Mouse (Mus musculus) MEL (cell line): ENCODE results near the gene Nr5a2. TPM values are rescaled to one million over a fixed set of nuclear protein-coding genes. Genes with fewer than 3 reads are reported as not detected.

Source experiments
- DNase-seq: peaks from one replicate; pipeline ENCODE4 v3.0.0; 2011; ENCODE audit warnings: low read depth, low spot score
- H3K27ac ChIP-seq: 2 replicates; pipeline ENCODE4 v1.5.1; 2012; ENCODE audit warnings: low read depth, mild to moderate bottlenecking, control low read depth, low read length, moderate library complexity; ENCODE audit not compliant: control insufficient read depth
- H3K27me3 ChIP-seq, 2 experiments: fragments of 150-350 bp in 1 of 2; sonication (generic) in 1 of 2; 2 replicates each; pipeline ENCODE4 v1.6.1; 2012; ENCODE audit warnings: low read length in 2 of 2, mild to moderate bottlenecking in 2 of 2, improper control_type of control experiment in 1 of 2, moderate library complexity in 1 of 2; ENCODE audit not compliant: insufficient read depth in 2 of 2, control insufficient read depth in 1 of 2
- H3K36me3 ChIP-seq, 2 experiments: 2 replicates each; pipeline ENCODE4 v1.6.1; 2012 to 2014; ENCODE audit warnings: low read length in 2 of 2, improper control_type of control experiment in 1 of 2, inconsistent platforms in 1 of 2, mild to moderate bottlenecking in 1 of 2; ENCODE audit not compliant: insufficient read depth in 2 of 2, control insufficient read depth in 1 of 2
- H3K4me1 ChIP-seq, 2 experiments: fragments of 150-350 bp in 1 of 2; sonication (generic) in 1 of 2; 2 replicates each; pipeline ENCODE4 v1.6.1; 2012; ENCODE audit warnings: low read length in 2 of 2, improper control_type of control experiment in 1 of 2, mild to moderate bottlenecking in 1 of 2; ENCODE audit not compliant: insufficient read depth in 2 of 2, control insufficient read depth in 1 of 2
- H3K4me3 ChIP-seq, 2 experiments: fragments of 150-350 bp in 1 of 2; sonication (generic) in 1 of 2; 2 replicates each; pipeline ENCODE4 v1.5.1; 2012; ENCODE audit warnings: low read depth in 2 of 2, low read length in 2 of 2, mild to moderate bottlenecking in 2 of 2, moderate library complexity in 2 of 2, control low read depth in 1 of 2, improper control_type of control experiment in 1 of 2; ENCODE audit not compliant: control insufficient read depth in 1 of 2, insufficient read depth in 1 of 2
- H3K79me2 ChIP-seq: 2 replicates; pipeline ENCODE4 v1.6.1; 2012; ENCODE audit warnings: mild to moderate bottlenecking, low read length, moderate library complexity; ENCODE audit not compliant: control insufficient read depth, poor library complexity, insufficient read depth
- H3K9ac ChIP-seq: 2 replicates; pipeline ENCODE4 v1.6.1; 2012; ENCODE audit warnings: low read depth, mild to moderate bottlenecking, control low read depth, low read length, moderate library complexity; ENCODE audit not compliant: control insufficient read depth, poor library complexity, severe bottlenecking
- H3K9me3 ChIP-seq: fragments of 150-350 bp; sonication (generic); replicated peaks from 2 replicates; pipeline ENCODE4 v1.6.1; 2012; ENCODE audit warnings: mild to moderate bottlenecking, low read length, improper control_type of control experiment, moderate library complexity; ENCODE audit not compliant: insufficient read depth
- CHD1 ChIP-seq: IDR thresholded peaks from 2 replicates; pipeline ENCODE4 v1.6.1; 2012; ENCODE audit warnings: low read depth, mild to moderate bottlenecking, inconsistent platforms, low read length, improper control_type of control experiment
- E2F4 ChIP-seq: IDR thresholded peaks from 2 replicates; pipeline ENCODE4 v1.6.1; 2011; ENCODE audit warnings: low read depth, low read length, improper control_type of control experiment, borderline replicate concordance
- ETS1 ChIP-seq: IDR thresholded peaks from 2 replicates; pipeline ENCODE4 v1.6.1; 2012; ENCODE audit warnings: low read depth, mild to moderate bottlenecking, inconsistent platforms, low read length, improper control_type of control experiment, moderate library complexity
- HCFC1 ChIP-seq: IDR thresholded peaks from 2 replicates; pipeline ENCODE4 v1.6.1; 2012; ENCODE audit warnings: low read depth, mild to moderate bottlenecking, inconsistent platforms, low read length, improper control_type of control experiment, moderate library complexity
- JUND ChIP-seq: IDR thresholded peaks from 2 replicates; pipeline ENCODE4 v1.6.1; 2011; ENCODE audit warnings: low read depth, mild to moderate bottlenecking, improper control_type of control experiment, low read length
- MAX ChIP-seq: IDR thresholded peaks from 2 replicates; pipeline ENCODE4 v1.6.1; 2011; ENCODE audit warnings: low read length, improper control_type of control experiment
- MAZ ChIP-seq: IDR thresholded peaks from 2 replicates; pipeline ENCODE4 v1.6.1; 2012; ENCODE audit warnings: low read depth, mild to moderate bottlenecking, inconsistent platforms, low read length, improper control_type of control experiment
- MYB ChIP-seq: IDR thresholded peaks from 2 replicates; pipeline ENCODE4 v1.6.1; 2011; ENCODE audit warnings: mild to moderate bottlenecking, low read depth, low read length, improper control_type of control experiment
- USF2 ChIP-seq, 2 experiments: IDR thresholded peaks; 2 replicates each; pipeline ENCODE4 v1.6.1; 2011 to 2012; ENCODE audit warnings: improper control_type of control experiment in 2 of 2, low read length in 2 of 2, borderline replicate concordance in 1 of 2, inconsistent platforms in 1 of 2, low read depth in 1 of 2, mild to moderate bottlenecking in 1 of 2; ENCODE audit not compliant: insufficient read depth in 1 of 2
- ZNF384 ChIP-seq: IDR thresholded peaks from 2 replicates; pipeline ENCODE4 v1.6.1; 2012; ENCODE audit warnings: low read depth, mild to moderate bottlenecking, inconsistent platforms, low read length, improper control_type of control experiment
- polyA plus RNA-seq, 2 experiments: library from polyadenylated mRNA; stranded (reverse) in 1 of 2; unstranded in 1 of 2; fragments of >175 nt in 1 of 2; fragments of >200 nt in 1 of 2; gene quantifications; 2 replicates each; pipeline versions ENCODE4 v1.2.1 to v1.2.4; 2012; ENCODE audit warnings: low replicate concordance in 2 of 2, low read depth in 1 of 2; ENCODE audit not compliant: insufficient read length in 2 of 2, insufficient read depth in 1 of 2, missing spikeins in 1 of 2
- total RNA-seq: library from RNA; depleted of rRNA; stranded (reverse); fragments of 300-350 nt; gene quantifications from 2 replicates; pipeline ENCODE4 v1.2.3, GENCODE M21; 2012

Gene Nr5a2
- total and polyA plus RNA-seq, 3 experiments: 0.03 to 0.39 TPM; not detected in 1

GRCm38 (mm10) chr1:136951155-136951650 lies 9.0 kb downstream of the Nr5a2 start:
- Histone ChIP-seq H3K27ac (no peak overlapping the region), H3K9ac (no peak overlapping the region), H3K79me2 (no peaks in the 10 kb centered on the region), H3K9me3 (no peaks in the 10 kb centered on the region), H3K27me3 (no peaks in the 10 kb centered on the region), H3K36me3 (no peaks in the 10 kb centered on the region), H3K4me1 (no peaks in the 10 kb centered on the region), H3K4me3 (no peak overlapping the region)
- TF ChIP-seq CHD1 (no peak), JUND (no peak), E2F4 (no peak)
- DNase-seq: no peak

- H3K27ac ChIP-seq: no peak overlapping the region
- H3K36me3 ChIP-seq: no peaks in the 10 kb centered on the region
- no peaks in the 10 kb centered on the region for H3K4me1 ChIP-seq
- no peaks in the 10 kb centered on the region for H3K9me3 ChIP-seq
- no peak overlapping the region for H3K4me3 ChIP-seq
- TF ChIP-seq USF2 (IDR thresholded peaks at IDR 0.05; ENCODE audit: borderline replicate concordance in 1 of 2, insufficient read depth in 1 of 2, low read depth in 1 of 2, low read length in 2 of 2): no peak
- no peak for TF ChIP-seq ZNF384
- no peak for DNase-seq
- H3K79me2 ChIP-seq: no peaks in the 10 kb centered on the region
- no peaks in the 10 kb centered on the region for H3K27me3 ChIP-seq
- no peak overlapping the region for H3K9ac ChIP-seq
Observed at GRCm38 (mm10) chr1:136949323-136949741, 10.9 kb downstream of the Nr5a2 start.

DNA sequence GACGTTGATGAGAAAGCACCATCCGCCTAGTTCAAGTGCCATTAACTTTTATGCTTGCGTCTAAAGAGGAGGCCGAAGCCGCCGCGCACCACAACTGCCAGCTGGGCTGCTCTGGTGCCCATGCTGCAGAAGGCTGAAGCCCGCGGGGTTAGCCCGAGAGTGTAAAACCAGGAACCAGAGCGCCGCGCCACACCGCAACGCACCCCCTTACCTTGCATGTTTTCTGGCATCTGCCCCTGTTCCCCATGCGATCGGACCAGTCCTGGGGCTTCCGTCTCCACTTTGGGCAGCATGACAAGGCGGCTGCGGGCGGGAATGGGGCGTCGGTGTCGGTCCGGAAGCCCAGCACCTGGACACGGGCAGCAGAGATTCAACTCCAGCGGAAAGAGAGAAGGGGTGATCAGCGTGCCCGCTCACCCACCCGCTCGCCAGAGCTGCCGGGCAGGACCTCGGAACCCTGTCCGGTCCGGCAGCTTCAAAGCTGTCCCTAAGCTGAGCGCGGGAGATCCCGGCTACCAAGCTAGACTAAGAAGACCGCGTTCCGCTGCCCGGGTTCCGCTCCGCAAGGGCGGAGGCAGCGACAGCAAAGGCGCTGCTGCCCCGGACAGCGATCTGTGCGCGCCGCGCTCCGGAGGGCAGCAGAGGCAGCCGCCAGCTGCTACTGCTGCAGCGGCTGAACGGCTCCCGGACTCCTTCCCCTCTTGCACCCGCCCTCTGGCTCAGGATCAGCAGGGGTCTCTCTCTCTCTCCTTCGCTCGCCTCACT lies 11.6 kb downstream of the Nr5a2 start:
- TF ChIP-seq HCFC1: no peak
- TF ChIP-seq ETS1: no peak
- TF ChIP-seq MAZ: no peak
- no peak for TF ChIP-seq MAX
- no peak for TF ChIP-seq CHD1
- no peak for TF ChIP-seq MYB
- no peaks in the 10 kb centered on the region for H3K9me3 ChIP-seq

More for the DNA sequence above, 11.6 kb downstream of the Nr5a2 start:
- H3K79me2 ChIP-seq: no peaks in the 10 kb centered on the region
- no peaks in the 10 kb centered on the region for H3K4me1 ChIP-seq
- DNase-seq: no peak
- H3K9ac ChIP-seq: no peak overlapping the region
- no peak overlapping the region for H3K4me3 ChIP-seq
- no peak overlapping the region for H3K27ac ChIP-seq
- no peaks in the 10 kb centered on the region for H3K27me3 ChIP-seq
- no peaks in the 10 kb centered on the region for H3K36me3 ChIP-seq
